Mouse (Mus musculus) C2C12 (cell line): ENCODE measurements around the gene Sox5. TPM values are rescaled to one million over a fixed set of nuclear protein-coding genes. Genes with fewer than 3 reads are reported as not detected.

Experiments
- H3K27me3 ChIP-seq: one replicate; pipeline ENCODE4 v1.6.1; 2011; ENCODE audit not compliant: control insufficient read depth, insufficient read depth, insufficient read length
- H3K36me3 ChIP-seq: one replicate; pipeline ENCODE4 v1.6.1; 2011; ENCODE audit not compliant: control insufficient read depth, insufficient read depth
- H3K4me3 ChIP-seq: one replicate; pipeline ENCODE4 v1.5.1; 2011; ENCODE audit warnings: mild to moderate bottlenecking, control low read depth; ENCODE audit not compliant: poor library complexity, insufficient read depth, severe bottlenecking
- H3K79me2 ChIP-seq: one replicate; pipeline ENCODE4 v1.6.1; 2011; ENCODE audit not compliant: control insufficient read depth, insufficient read depth
- H3K79me3 ChIP-seq: one replicate; pipeline ENCODE4 v1.6.1; 2011; ENCODE audit warnings: low read depth, control low read depth
- H3ac ChIP-seq: one replicate; pipeline ENCODE3; 2011; ENCODE audit warnings: low read depth; ENCODE audit not compliant: control insufficient read depth, insufficient read length
- CEBPB ChIP-seq: IDR thresholded peaks from one replicate; pipeline ENCODE4 v1.6.1; 2011; ENCODE audit warnings: low read depth, mild to moderate bottlenecking, control low read depth, moderate library complexity
- CTCF ChIP-seq: IDR thresholded peaks from one replicate; pipeline ENCODE4 v1.5.1; 2011; ENCODE audit not compliant: control insufficient read depth, insufficient read depth, insufficient read length
- FOSL1 ChIP-seq: IDR thresholded peaks from one replicate; pipeline ENCODE4 v1.8.0; 2011; ENCODE audit warnings: mild to moderate bottlenecking, low read length; ENCODE audit not compliant: poor library complexity, insufficient read depth, severe bottlenecking
- MAX ChIP-seq: IDR thresholded peaks from one replicate; pipeline ENCODE4 v1.6.1; 2011; ENCODE audit warnings: mild to moderate bottlenecking, control low read depth
- MYOD1 ChIP-seq: IDR thresholded peaks from one replicate; pipeline ENCODE4 v1.6.1; 2011; ENCODE audit warnings: low read depth; ENCODE audit not compliant: control insufficient read depth, insufficient read length
- MYOG ChIP-seq: IDR thresholded peaks from one replicate; pipeline ENCODE4 v1.6.1; 2011; ENCODE audit not compliant: control insufficient read depth, insufficient read length; ENCODE audit errors: extremely low read depth
- USF1 ChIP-seq: IDR thresholded peaks from one replicate; pipeline ENCODE4 v1.6.1; 2011; ENCODE audit warnings: low read depth, mild to moderate bottlenecking, control low read depth, moderate library complexity
- polyA plus RNA-seq: library from polyadenylated mRNA; unstranded; fragments of >200 nt; fragmentation: generic; extraction: Trizol; gene quantifications from one replicate; pipeline ENCODE4 v1.2.1, GENCODE M21; 2012; ENCODE audit warnings: missing spikeins

Gene Sox5
- polyA plus RNA-seq, 1 experiment: 0.07 TPM

DNA sequence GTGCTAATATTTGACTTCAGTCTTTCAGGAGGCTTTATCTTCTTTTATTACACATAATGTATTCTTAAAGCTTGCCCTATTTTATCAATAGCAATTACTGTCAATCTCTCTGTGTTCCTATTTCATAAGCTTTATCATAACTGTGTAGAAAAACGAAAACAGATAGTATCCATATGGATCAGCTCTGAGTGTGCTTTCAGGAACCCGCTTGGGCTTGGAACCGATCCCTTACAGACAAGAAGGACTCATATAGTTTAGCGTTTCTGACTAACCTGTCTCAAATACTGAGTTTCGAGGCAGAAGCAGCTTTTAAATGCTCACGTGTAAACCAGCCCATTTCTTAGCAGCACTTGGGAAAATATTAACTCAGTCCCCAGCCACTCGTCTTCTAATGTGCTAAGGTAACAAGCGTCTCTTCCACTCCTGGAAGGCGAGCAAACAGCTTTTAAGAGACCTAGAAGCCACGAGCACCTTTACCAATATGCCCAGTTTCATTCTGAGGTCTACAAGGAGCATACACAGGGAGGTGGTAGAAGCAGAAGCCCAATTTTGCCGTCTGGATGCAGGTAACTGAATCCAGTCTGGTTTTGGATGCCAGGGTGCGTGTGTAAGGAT, 706.3 kb downstream of the Sox5 start:
- TF ChIP-seq FOSL1 (no peak), MYOD1 (no peak), CEBPB (no peak)
- no peaks in the 10 kb centered on the region for H3K36me3 ChIP-seq
- H3K27me3 ChIP-seq: no peaks in the 10 kb centered on the region
- no peak overlapping the region for H3K4me3 ChIP-seq
- H3ac ChIP-seq: no peak overlapping the region
- no peaks in the 10 kb centered on the region for H3K79me2 ChIP-seq
- H3K79me3 ChIP-seq: no peaks in the 10 kb centered on the region

DNA sequence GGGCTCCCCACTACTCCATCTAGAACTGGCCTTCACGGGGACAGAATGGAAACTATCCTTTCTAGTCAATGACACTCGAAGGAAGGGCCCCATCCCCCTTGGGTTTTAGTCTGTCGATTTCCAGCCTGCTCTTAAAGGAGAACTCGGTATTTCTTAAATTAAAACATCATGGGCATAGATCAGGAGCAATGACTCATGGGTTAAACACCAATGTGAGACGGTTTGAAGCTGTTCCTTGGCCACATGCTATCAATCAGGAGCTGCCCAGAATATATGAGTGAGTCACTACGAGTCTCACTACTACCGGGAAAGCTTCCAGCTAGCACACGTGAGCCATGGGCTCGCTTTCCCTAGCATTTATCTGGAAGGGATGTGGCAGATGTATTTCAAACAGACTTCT, 707.0 kb downstream of the Sox5 start:
- TF ChIP-seq MAX (peak; percentile 28), MYOG (no peak), FOSL1 (peak; percentile 51), CTCF (no peak), USF1 (peak; percentile 20), MYOD1 (peak; percentile 34), CEBPB (no peak)
- no peak overlapping the region for H3ac ChIP-seq
- H3K36me3 ChIP-seq: no peaks in the 10 kb centered on the region
- no peaks in the 10 kb centered on the region for H3K27me3 ChIP-seq
- no peak overlapping the region for H3K4me3 ChIP-seq
- H3K79me3 ChIP-seq: no peaks in the 10 kb centered on the region
- H3K79me2 ChIP-seq: no peaks in the 10 kb centered on the region

DNA sequence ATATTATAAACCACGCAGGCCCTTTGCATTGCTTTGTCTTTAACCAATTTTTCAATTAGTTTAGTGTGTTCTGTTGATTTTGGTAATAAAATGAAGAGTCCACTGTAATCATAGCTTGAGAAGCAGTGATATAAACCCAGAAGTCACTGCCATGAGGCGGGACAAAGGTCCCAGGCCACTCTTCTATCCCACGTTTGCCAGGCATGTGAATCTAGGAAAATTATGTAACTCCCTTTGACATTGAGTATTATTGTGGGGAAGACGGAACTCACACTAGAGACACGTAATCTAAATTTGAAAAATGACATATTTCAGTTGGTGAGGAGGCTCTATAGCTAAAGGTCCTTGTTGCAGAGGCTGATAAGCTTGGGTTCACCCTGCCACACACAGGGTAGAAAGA, 711.3 kb downstream of the Sox5 start:
- Histone ChIP-seq H3K4me3 (no peak overlapping the region), H3K79me3 (no peaks in the 10 kb centered on the region), H3K36me3 (no peaks in the 10 kb centered on the region), H3K79me2 (no peaks in the 10 kb centered on the region), H3ac (no peak overlapping the region), H3K27me3 (no peaks in the 10 kb centered on the region)
- no peak for TF ChIP-seq MAX
- no peak for TF ChIP-seq MYOD1
- no peak for TF ChIP-seq USF1
- no peak for TF ChIP-seq MYOG
- no peak for TF ChIP-seq FOSL1
- TF ChIP-seq CEBPB: no peak

DNA sequence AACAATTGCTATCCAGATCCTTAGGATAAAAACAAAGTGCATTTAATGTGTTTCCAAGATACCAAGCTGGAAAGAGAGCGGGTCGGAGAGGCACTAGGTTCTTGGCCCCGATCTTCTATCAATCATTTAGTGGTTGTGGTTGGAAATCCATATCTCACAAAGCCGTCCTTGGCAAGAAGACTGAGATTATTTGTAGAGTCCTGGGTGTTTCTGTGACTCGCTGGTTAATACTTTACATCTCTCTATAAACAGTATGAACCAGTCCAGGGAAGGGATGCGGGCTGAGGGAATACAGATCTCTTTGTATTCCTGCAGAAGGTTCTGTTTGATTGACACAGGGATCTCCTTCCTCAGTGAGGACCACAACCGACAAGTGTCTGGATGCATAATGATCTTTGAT, 714.3 kb downstream of the Sox5 start:
- no peaks in the 10 kb centered on the region for H3K36me3 ChIP-seq
- H3K79me3 ChIP-seq: no peaks in the 10 kb centered on the region
- H3K79me2 ChIP-seq: no peaks in the 10 kb centered on the region
- no peak overlapping the region for H3K4me3 ChIP-seq
- TF ChIP-seq MYOG (no peak), FOSL1 (no peak), USF1 (no peak), MYOD1 (no peak), MAX (no peak)
- no peak overlapping the region for H3ac ChIP-seq
- H3K27me3 ChIP-seq: no peaks in the 10 kb centered on the region

DNA sequence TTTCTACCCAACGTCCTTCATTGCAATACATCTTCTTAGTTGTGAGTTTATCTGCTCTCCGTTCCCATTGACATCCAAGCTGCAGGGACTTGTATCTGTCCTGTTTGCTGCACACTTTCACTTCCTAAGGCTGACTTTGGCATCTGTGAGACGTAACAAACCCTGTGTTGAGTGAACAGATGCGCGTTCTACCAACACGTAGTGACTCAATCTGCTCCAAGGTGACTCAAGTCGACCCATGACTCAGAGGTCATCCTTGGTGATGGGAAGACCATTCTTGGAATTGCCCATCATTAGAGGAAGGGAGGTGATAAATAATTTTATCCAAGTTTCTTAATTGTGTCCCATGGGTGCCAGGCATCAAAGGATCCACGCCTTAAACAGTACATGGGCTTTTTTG, 719.3 kb downstream of the Sox5 start:
- no peak for TF ChIP-seq MAX
- TF ChIP-seq USF1: no peak
- TF ChIP-seq MYOD1: peak; percentile 78
- TF ChIP-seq MYOG: no peak
- peak; percentile 34 for TF ChIP-seq CEBPB
- TF ChIP-seq CTCF: no peak
- peak; percentile 84 for TF ChIP-seq FOSL1
- Histone ChIP-seq H3ac (no peak overlapping the region), H3K79me3 (no peaks in the 10 kb centered on the region), H3K27me3 (no peaks in the 10 kb centered on the region), H3K4me3 (no peak overlapping the region), H3K79me2 (no peaks in the 10 kb centered on the region), H3K36me3 (no peaks in the 10 kb centered on the region)

DNA sequence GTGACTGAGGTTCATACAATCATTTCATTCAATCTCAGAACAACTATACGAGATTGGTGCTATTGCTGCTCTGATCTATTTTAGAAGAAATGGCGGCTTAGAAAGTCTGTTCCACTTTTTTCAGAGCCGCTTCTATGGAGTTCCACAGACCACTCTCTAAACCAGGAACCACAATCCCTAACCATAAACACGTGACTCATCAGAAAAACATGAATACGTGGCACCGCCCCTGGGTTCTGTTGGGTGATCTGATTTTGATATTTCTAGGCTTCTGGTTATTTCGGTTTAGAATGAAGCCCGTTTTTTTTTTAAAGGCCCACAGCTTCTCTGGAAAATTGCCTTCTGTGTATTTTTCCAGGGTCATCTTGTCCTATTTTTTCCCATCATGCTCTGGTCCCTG, 720.0 kb downstream of the Sox5 start:
- no peaks in the 10 kb centered on the region for H3K79me2 ChIP-seq
- H3K27me3 ChIP-seq: no peaks in the 10 kb centered on the region
- no peaks in the 10 kb centered on the region for H3K79me3 ChIP-seq
- no peak overlapping the region for H3K4me3 ChIP-seq
- H3ac ChIP-seq: no peak overlapping the region
- TF ChIP-seq MYOG (no peak), MYOD1 (no peak), USF1 (peak; percentile 53), CTCF (no peak), FOSL1 (peak; percentile 35), CEBPB (no peak), MAX (no peak)
- no peaks in the 10 kb centered on the region for H3K36me3 ChIP-seq
